Mouse (Mus musculus): ENCODE measurements around the gene Sox10. TPM values are rescaled to one million over a fixed set of nuclear protein-coding genes. Genes with fewer than 3 reads are reported as not detected.
A peak's percentile ranks its signal among the peaks of the same experiment; 100 is the strongest.

Gene Sox10
- polyA plus RNA-seq, 1 experiment from 2014 or later, result 2.8 TPM

DNA sequence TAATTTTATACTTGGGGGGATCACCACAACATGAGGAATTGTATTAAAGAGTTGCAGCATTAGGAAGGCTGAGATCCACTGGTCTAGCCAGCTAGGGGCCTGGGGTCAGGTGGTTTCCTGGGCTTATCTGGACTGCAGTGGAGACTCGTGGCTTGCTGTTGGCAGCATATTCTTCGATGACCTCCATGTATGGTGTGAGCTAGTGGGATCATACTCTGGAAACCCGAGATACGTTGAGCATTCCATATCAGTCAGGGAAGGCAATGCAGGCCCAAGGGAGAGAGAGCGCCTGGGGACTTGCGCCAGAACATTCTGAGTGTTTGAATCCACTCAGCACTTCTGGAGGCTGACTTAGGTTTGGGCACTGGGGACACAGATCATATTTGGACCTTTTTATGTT is 41.3 kb downstream of the Sox10 start:
- H3K4me3 ChIP-seq (ENCODE audit: low read depth, low read length), result no peak overlapping the region
- ATAC-seq, result no peak
- 79% methylated on average over 6 of the region's 6 CpGs for WGBS
- H3K27me3 ChIP-seq (replicated peaks; ENCODE audit: control insufficient read depth, insufficient read depth, low read length), result no peaks in the 10 kb centered on the region
- no peaks in the 10 kb centered on the region for H3K4me1 ChIP-seq (replicated peaks; ENCODE audit: control insufficient read depth, insufficient read depth, low read length)
- no peak overlapping the region for H3K4me2 ChIP-seq (replicated peaks; ENCODE audit: low read depth)
- H3K36me3 ChIP-seq (ENCODE audit: control insufficient read depth, insufficient read depth), result peaks cover 88% of the 10 kb centered on the region
- no peak overlapping the region for H3K9ac ChIP-seq (ENCODE audit: low read depth, low read length)
- H3K27ac ChIP-seq (ENCODE audit: low read depth, low read length), result no peak overlapping the region
- H3K9me3 ChIP-seq (ENCODE audit: control insufficient read depth), result no peaks in the 10 kb centered on the region
- TF ChIP-seq CTCF (IDR thresholded peaks at IDR 0.05; ENCODE audit: low read depth), result no peak

DNA sequence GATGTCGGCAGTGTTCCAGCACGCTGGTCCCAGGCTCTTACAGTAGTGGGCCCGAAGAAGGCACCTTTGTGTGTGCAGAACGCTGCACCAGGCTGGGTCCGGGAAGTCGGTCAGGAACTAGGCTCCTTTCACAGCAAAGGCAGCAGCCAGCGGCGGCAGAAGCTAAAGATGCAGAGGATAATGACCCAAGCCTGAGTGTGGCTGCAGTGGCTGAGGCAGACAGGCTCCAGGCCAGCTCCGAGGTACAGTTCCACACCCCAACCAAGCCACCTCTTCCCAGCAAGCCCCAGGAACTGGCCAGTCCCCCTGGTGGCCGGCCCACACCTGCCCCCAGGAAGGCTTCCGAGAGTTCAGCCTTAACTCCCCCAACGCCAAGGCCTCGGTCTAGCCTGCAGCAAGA is 42.5 kb downstream of the Sox10 start:
- Histone ChIP-seq H3K4me1 (replicated peaks; ENCODE audit: control insufficient read depth, insufficient read depth, low read length) (no peaks in the 10 kb centered on the region), H3K27me3 (replicated peaks; ENCODE audit: control insufficient read depth, insufficient read depth, low read length) (no peaks in the 10 kb centered on the region), H3K36me3 (ENCODE audit: control insufficient read depth, insufficient read depth) (peaks cover 88% of the 10 kb centered on the region), H3K27ac (ENCODE audit: low read depth, low read length) (no peak overlapping the region), H3K4me3 (ENCODE audit: low read depth, low read length) (no peak overlapping the region), H3K4me2 (replicated peaks; ENCODE audit: low read depth) (no peak overlapping the region), H3K9me3 (ENCODE audit: control insufficient read depth) (no peaks in the 10 kb centered on the region), H3K9ac (ENCODE audit: low read depth, low read length) (no peak overlapping the region)
- TF ChIP-seq CTCF (IDR thresholded peaks at IDR 0.05; ENCODE audit: low read depth), result no peak
- ATAC-seq, result no peak
- 83% methylated on average over 13 of the region's 13 CpGs for WGBS

DNA sequence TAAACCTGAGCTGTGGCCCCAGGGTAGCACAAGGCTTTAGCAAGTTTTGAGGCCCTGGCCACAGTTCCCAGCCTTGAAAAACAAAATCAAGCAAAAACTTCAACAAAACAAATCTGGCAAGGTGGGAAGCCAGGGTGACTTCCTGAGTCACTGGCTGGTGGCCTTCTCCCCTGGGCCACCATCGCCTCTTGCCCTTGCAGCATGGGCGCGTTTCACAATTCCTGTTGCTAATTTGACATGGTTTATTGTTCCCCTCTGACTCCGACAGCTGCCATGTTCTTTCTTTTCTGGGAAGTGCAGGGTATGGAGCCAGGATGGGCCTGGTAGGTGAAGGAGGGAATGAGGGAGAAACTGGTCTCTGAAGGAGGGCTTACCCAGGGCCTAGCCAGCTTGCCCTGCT is 42.9 kb downstream of the Sox10 start:
- H3K36me3 ChIP-seq (ENCODE audit: control insufficient read depth, insufficient read depth), result peaks cover 88% of the 10 kb centered on the region
- TF ChIP-seq CTCF (IDR thresholded peaks at IDR 0.05; ENCODE audit: low read depth), result no peak
- no peak overlapping the region for H3K4me2 ChIP-seq (replicated peaks; ENCODE audit: low read depth)
- WGBS, result 84% methylated on average over 4 of the region's 4 CpGs
- H3K27ac ChIP-seq (ENCODE audit: low read depth, low read length), result no peak overlapping the region
- no peak for ATAC-seq
- no peak overlapping the region for H3K4me3 ChIP-seq (ENCODE audit: low read depth, low read length)
- H3K27me3 ChIP-seq (replicated peaks; ENCODE audit: control insufficient read depth, insufficient read depth, low read length), result no peaks in the 10 kb centered on the region
- H3K9ac ChIP-seq (ENCODE audit: low read depth, low read length), result no peak overlapping the region
- H3K4me1 ChIP-seq (replicated peaks; ENCODE audit: control insufficient read depth, insufficient read depth, low read length), result no peaks in the 10 kb centered on the region
- no peaks in the 10 kb centered on the region for H3K9me3 ChIP-seq (ENCODE audit: control insufficient read depth)

DNA sequence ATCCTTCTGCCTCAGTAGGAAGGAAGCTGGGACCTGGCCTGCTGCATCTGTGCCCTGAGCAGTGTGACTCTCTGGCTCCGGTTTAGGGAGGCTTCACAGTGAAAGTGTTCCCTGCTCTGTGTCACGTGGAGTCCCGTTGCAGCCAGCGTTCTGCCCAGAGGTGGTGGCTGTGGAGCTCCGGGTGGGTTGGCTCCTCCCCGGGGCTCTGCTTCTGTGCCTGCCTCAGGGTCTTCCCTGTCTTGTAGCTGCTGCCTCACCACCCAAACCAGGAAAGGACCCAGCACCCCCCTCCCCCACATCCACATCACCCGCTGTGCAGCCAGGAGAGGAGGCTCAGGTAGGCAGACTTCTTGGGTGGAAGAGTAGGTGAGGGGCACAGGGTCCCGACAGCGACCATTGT is 45.5 kb downstream of the Sox10 start:
- no peak overlapping the region for H3K9ac ChIP-seq (ENCODE audit: low read depth, low read length)
- no peaks in the 10 kb centered on the region for H3K4me1 ChIP-seq (replicated peaks; ENCODE audit: control insufficient read depth, insufficient read depth, low read length)
- H3K4me2 ChIP-seq (replicated peaks; ENCODE audit: low read depth), result no peak overlapping the region
- no peak overlapping the region for H3K27ac ChIP-seq (ENCODE audit: low read depth, low read length)
- ATAC-seq, result no peak
- 85% methylated on average over 9 of the region's 9 CpGs for WGBS
- no peak overlapping the region for H3K4me3 ChIP-seq (ENCODE audit: low read depth, low read length)
- TF ChIP-seq CTCF (IDR thresholded peaks at IDR 0.05; ENCODE audit: low read depth), result no peak
- peaks cover 84% of the 10 kb centered on the region for H3K36me3 ChIP-seq (ENCODE audit: control insufficient read depth, insufficient read depth)
- no peaks in the 10 kb centered on the region for H3K27me3 ChIP-seq (replicated peaks; ENCODE audit: control insufficient read depth, insufficient read depth, low read length)
- H3K9me3 ChIP-seq (ENCODE audit: control insufficient read depth), result no peaks in the 10 kb centered on the region

DNA sequence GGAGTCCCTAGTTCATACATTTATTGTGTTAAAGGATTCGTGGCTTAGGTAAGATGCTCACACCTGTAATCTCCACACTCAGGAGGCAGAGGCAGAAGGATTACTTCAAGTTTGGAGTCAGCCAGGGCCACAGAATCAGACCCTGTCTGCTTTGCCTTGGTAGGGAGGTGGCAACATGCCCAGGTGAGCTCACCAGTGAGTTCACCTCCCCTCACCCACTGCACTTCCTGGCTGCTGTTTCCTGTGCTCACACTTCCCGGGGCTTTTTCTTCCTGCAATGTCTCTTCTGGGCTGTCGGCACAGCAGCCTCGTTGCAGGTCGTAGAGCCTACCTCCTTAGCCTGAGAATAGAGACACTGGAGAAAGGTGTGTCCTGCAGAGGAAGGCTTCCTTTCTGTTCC is 49.8 kb downstream of the Sox10 start:
- Histone ChIP-seq H3K27me3 (replicated peaks; ENCODE audit: control insufficient read depth, insufficient read depth, low read length) (no peaks in the 10 kb centered on the region), H3K9me3 (ENCODE audit: control insufficient read depth) (no peaks in the 10 kb centered on the region), H3K36me3 (ENCODE audit: control insufficient read depth, insufficient read depth) (peaks cover 59% of the 10 kb centered on the region), H3K9ac (ENCODE audit: low read depth, low read length) (no peak overlapping the region), H3K4me2 (replicated peaks; ENCODE audit: low read depth) (no peak overlapping the region), H3K4me3 (ENCODE audit: low read depth, low read length) (no peak overlapping the region), H3K4me1 (replicated peaks; ENCODE audit: control insufficient read depth, insufficient read depth, low read length) (0 out of 2 replicates have a peak, but pooled peaks cover 4% of the 10 kb centered on the region), H3K27ac (ENCODE audit: low read depth, low read length) (no peak overlapping the region)
- 57% methylated on average over 5 of the region's 5 CpGs for WGBS
- no peak for TF ChIP-seq CTCF (IDR thresholded peaks at IDR 0.05; ENCODE audit: low read depth)
- ATAC-seq, result no peak

DNA sequence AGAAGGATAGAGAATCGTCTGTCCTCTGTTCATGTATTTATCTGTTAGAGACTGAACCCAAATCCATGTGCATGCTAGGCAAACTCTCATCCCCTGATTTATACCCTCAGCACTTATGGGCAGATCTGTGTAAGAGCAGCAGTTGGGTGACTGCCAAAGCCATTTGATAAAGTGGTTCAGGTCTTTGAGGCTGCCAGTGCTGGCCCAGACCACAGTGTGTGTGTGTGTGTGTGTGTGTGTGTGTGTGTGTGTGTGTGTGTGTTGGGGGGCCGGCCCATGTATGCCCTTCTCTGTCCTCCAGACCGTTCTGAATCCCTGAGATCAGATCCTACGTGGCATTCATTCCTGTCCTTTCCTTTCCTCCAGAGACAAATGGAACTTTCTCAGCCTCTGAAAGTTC is 53.3 kb downstream of the Sox10 start:
- TF ChIP-seq CTCF (IDR thresholded peaks at IDR 0.05; ENCODE audit: low read depth), result no peak
- H3K27me3 ChIP-seq (replicated peaks; ENCODE audit: control insufficient read depth, insufficient read depth, low read length), result no peaks in the 10 kb centered on the region
- ATAC-seq, result no peak
- H3K4me1 ChIP-seq (replicated peaks; ENCODE audit: control insufficient read depth, insufficient read depth, low read length), result peaks cover 14% of the 10 kb centered on the region; the same call in 1 of the 2 replicates
- no peak overlapping the region for H3K4me3 ChIP-seq (ENCODE audit: low read depth, low read length)
- H3K9ac ChIP-seq (ENCODE audit: low read depth, low read length), result no peak overlapping the region
- no peak overlapping the region for H3K27ac ChIP-seq (ENCODE audit: low read depth, low read length)
- H3K4me2 ChIP-seq (replicated peaks; ENCODE audit: low read depth), result 0 out of 2 replicates have a peak overlapping the region, but pooled peaks have one; percentile 9
- H3K9me3 ChIP-seq (ENCODE audit: control insufficient read depth), result no peaks in the 10 kb centered on the region
- WGBS, result 64% methylated on average over 4 of the region's 4 CpGs
- H3K36me3 ChIP-seq (ENCODE audit: control insufficient read depth, insufficient read depth), result peaks cover 30% of the 10 kb centered on the region

DNA sequence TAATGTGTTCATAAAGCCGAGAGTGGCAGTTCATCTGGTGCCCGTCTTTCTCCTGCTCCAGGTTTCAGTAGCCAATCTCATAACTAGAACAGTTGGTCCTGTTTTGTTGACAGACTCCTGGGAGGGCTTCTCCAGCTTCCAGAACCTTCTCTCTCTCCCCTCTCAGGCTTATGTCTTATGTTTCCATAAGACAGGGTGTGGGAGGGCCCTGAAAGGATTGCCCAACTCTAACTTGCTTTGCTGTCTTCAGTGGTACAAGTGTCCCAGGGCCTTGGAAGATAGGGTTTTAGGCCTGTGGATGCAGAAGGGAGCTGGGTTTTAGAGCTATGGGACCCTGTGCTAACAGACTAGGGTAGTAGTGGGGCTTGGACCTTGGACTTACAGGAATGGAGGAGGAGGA is 54.5 kb downstream of the Sox10 start:
- 92% methylated on average over 2 of the region's 2 CpGs for WGBS
- no peak for ATAC-seq
- H3K27ac ChIP-seq (ENCODE audit: low read depth, low read length), result no peak overlapping the region
- peaks cover 22% of the 10 kb centered on the region for H3K36me3 ChIP-seq (ENCODE audit: control insufficient read depth, insufficient read depth)
- H3K4me1 ChIP-seq (replicated peaks; ENCODE audit: control insufficient read depth, insufficient read depth, low read length), result peaks cover 14% of the 10 kb centered on the region; the same call in 1 of the 2 replicates
- peak overlapping the region; percentile 89; the same call in 1 of the 2 replicates for H3K9ac ChIP-seq (ENCODE audit: low read depth, low read length)
- H3K27me3 ChIP-seq (replicated peaks; ENCODE audit: control insufficient read depth, insufficient read depth, low read length), result no peaks in the 10 kb centered on the region
- peak overlapping the region; percentile 96 for H3K4me2 ChIP-seq (replicated peaks; ENCODE audit: low read depth)
- H3K9me3 ChIP-seq (ENCODE audit: control insufficient read depth), result no peaks in the 10 kb centered on the region
- H3K4me3 ChIP-seq (ENCODE audit: low read depth, low read length), result peak overlapping the region; percentile 75
- TF ChIP-seq CTCF (IDR thresholded peaks at IDR 0.05; ENCODE audit: low read depth), result no peak

Data from intestine, postnatal 0 days (tissue).